Mouse (Mus musculus): ENCODE measurements at regions not wholly inside any gene's neighbourhood (a gene's known extent, or its start where the extent isn't known, plus 50 kb on each side); places are given as distances from the start of the nearest gene placed in this dataset.

DNA sequence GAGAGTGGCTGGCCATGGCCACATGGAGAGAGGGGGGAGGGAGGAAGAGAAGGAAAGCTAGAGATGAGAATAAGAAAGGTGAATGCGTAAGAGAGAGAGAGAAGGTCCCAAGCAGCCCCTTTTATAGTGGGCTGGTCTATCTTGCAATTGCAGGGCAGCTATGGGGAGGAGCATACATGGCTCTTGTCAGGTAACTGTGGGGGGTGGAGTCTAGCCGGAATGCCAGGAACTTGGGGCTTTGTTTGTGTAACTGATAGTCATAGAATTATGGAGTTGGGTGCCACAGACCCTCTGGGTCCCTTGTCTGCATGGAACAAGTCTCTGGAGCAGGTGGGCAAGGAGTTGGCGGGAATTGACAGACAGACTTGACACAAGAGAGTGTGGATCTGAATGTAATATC lies 2151.8 kb downstream of the 4930444P10Rik start:
- DNase-seq (ENCODE audit: low spot score): no peak

- no peak for DNase-seq (ENCODE audit: low spot score)
Measured at GRCm38 (mm10) chr1:13938344-13938743, 2154.8 kb downstream of the 4930444P10Rik start.

DNA sequence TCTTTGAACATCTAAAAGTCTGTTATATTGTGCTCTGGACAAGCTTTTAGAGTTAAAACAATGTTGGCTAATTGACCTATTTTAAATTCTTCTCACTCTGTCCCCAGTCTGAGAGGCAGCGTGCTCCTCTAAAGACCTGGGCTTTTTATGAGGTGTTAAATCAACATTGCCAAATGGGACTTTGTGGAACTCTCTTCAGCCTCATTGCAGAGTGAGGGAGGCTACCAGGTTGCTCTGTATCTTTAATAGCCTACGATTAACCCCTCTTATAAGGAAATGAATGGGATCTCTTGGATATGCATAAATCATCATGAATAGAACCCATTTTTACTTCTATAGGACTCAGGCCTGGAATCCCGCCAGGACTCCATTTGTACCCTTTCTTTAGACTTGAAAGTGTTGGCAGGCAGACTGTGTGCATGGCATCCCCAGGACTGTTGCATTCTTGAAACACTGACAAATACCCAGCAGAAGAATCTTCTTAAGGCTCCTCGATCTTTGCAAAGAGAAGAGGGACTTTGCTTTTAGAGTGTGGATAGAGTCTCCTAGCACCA lies 2157.1 kb downstream of the 4930444P10Rik start:
- no peak for DNase-seq (ENCODE audit: low spot score)

DNA sequence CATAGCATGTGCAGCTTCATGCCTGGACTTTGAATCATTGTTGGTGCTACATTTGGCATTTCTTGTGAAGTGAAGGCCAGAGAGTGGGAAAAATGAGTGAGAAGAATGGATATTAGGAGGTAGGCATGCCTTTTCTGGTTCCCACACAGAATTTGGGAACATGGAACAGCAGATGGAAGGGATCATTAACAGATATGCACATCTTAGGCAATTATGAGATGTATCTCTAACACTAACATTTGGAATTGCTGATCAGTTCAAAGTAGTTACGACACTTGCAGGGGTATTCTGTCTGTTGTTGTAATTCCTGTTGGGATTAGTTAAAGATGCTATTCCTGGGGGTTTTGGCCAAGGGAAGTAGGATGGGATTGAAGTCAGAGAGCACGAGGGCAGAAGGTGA lies 2164.4 kb downstream of the 4930444P10Rik start:
- DNase-seq (ENCODE audit: low spot score): no peak

DNA sequence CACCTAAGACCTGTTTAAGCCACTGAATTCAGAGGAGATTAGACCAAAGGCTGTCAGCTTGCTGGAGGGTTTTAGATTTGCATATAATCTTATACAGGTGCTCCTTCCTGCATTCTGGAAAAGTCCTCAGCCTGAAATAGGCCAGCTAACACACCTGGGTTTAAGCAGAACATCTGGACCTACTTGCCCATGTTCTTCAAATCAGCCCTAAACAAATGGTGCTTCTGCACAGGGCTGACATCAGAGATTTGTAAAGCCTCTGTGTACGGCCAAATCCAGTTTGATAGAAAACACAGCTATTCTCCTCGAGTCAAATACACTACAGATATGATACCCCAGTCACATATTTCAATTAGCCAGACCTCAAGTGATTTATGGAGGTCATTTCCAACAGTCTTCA lies 2165.2 kb downstream of the 4930444P10Rik start:
- no peak for DNase-seq (ENCODE audit: low spot score)

- DNase-seq (ENCODE audit: low spot score): no peak
Measured at GRCm38 (mm10) chr1:13925994-13926393, 2167.1 kb downstream of the 4930444P10Rik start.

DNA sequence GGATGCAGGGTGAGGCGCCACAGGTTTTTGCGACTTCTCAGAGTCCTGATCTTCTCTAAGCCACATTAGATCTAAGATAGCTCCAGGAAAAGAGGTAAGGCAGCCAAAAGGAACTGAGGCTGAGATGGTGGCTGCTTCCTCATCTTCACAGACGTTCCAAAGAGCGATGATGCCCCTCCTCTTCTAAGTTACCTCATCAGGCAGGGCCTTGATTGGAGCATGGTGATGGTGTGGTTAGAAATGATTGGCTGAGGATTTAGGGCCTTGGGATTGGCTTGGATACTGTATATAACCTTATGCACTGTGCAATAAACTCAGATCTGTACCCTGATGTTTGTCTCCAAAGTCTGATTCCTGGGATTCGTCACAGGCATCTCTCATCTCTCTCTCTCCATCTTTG lies 2177.9 kb downstream of the 4930444P10Rik start:
- no peak for DNase-seq (ENCODE audit: low spot score)

DNA sequence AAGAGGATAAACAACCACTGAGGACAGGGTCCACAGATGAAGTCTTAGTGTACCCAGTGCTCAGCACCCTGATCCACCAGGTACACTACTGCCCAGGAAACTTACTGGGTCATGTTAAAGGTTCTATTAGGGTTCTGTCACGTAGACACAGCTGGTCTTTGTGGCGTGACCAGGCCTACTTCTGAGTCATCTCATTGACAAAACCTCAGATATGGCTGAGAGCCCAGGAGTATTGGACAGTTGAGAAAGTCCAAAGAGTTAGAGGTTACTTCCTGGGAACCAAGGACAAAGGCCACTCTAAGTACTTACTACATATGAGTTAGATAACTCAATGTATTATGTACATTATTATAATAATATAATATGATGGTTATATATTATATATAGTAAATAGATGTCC lies 2214.0 kb downstream of the 4930444P10Rik start:
- DNase-seq (ENCODE audit: low spot score): no peak

- DNase-seq (ENCODE audit: low spot score): no peak
Measured at GRCm38 (mm10) chr1:13873925-13874324, 2219.2 kb downstream of the 4930444P10Rik start.

DNA sequence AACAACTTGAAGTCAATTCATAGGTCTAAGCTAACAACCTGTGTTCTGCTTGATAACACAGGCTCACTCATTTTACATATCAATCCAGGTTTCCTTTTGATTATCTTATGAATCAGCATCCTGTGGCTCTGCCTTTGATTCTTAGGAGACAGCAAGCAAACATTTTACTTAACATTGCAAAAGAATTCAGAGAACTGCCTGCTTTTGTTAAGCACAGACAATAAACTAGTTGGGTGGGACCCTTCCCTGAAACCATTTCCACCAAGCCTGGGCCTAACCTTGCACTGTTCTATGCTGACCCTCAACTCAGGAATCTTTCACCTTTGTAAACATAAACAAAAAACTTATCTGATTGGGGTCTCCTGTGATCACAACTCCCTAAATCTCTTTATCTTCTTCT lies 2220.6 kb downstream of the 4930444P10Rik start:
- no peak for DNase-seq (ENCODE audit: low spot score)

GRCm38 (mm10) chr1:13870631-13871286 lies 2222.4 kb downstream of the 4930444P10Rik start:
- DNase-seq (ENCODE audit: low spot score): no peak

- DNase-seq (ENCODE audit: low spot score): no peak
Measured at GRCm38 (mm10) chr1:13865713-13866112, 2227.4 kb downstream of the 4930444P10Rik start.

GRCm38 (mm10) chr1:13863712-13864111 lies 2229.4 kb downstream of the 4930444P10Rik start:
- no peak for DNase-seq (ENCODE audit: low spot score)

DNA sequence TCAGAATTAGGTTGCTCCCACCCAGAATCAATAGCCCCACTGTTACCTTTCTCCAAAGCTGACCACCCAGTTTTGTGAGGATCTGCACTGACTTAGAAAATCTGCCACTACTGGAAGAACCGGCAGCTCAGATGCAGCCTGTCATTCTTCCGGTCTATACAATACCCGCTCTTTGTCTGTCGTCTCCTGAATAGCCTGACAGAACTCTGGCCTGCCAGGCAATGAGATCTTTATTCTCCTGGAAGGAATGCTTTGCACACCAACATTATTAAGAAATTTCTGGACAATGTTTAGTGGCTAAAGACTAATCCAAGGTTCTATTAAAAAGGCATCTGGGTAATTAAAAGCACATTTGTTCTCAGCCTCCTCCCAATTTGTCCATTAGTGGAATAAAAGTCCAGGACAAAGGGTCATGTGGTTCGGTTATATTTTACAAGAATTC lies 2232.0 kb downstream of the 4930444P10Rik start:
- no peak for DNase-seq (ENCODE audit: low spot score)

- no peak for DNase-seq (ENCODE audit: low spot score)
Measured at GRCm38 (mm10) chr1:13860469-13860868, 2232.7 kb downstream of the 4930444P10Rik start.

DNA sequence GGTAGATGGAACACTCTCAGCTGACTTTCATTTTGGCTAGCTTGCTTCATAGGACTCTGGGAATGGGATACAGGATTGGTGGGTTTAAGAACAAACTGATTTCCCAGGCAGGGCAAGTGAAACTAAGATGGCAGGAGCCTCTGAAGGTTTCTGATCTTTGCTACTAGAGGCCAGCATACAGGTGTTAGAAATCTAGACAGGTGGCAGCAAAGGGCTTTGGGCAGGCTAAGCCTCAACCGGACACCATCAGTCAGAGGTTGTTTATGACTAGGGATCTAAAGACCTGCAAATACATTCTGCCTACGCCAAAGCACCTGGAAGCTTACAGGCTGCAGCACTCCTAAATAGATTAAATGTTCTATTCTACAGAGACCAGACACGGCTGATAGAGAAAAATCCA lies 2233.4 kb downstream of the 4930444P10Rik start:
- no peak for DNase-seq (ENCODE audit: low spot score)

DNA sequence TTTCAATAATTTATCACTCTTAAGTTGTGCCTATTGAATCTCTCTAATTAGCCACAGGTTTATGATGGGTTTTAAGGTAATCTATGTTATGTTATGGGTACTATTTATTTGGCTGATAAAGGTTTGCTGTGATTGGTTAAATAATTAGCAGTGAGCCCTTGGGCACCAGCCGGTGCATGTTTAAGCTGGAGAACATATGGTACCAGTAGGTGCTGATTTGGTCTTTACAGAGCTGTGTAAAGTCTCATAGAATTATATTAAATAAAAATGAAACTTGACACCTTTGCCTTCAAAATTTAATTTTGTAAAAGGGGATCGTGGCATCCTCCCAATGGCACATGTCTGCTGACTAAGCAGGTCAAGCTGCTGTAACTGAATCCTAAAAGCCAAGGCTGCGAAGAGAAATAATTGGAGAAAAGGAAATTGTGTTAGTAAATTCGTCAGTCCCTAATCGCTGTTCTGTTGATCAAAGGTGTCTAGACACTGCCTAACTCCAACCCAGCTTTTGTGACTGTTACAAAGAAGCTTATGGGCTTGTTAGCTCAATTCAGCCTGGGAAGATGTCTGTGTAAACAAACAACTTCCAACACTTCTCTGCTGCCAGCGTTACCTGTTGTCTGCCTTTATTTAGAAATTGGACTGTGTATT lies 2234.6 kb downstream of the 4930444P10Rik start:
- DNase-seq (ENCODE audit: low spot score): no peak

DNA sequence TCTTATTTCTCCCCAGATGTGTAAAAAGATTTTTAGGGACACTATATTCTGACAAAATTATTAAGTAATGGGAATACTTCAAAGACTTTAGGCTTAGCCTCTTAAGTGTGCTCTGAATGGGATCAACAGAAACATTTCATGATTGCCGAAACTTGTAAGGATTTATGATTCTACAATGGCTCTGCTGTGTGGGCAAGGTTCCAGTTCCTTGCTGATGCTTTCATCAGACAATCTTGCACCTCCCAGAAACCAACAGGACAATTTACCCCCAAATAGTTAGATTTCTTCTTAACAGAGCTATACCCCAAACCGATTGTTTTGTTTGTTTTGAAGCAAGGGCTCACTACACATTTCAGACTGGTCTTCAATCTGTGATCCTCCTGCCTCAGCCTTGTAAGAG lies 2236.1 kb downstream of the 4930444P10Rik start:
- no peak for DNase-seq (ENCODE audit: low spot score)

DNA sequence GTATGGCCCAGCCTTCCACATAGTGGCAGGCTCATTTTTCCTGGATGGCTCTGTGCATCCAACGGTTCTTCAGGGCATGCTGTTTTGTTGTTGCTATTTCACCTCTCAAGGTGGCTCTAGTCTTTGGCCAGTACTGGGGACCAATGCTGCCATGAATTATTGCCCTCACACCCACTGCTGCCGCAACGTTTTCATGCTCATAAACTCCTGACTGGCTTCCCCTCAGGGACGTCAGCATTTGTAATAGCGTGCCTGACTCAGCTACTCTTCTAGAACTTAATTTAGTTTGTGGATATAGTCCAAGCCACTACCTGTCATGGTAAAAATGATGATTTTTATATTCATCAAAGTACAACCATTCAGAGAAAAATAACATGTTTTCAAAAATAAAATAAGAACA lies 2242.0 kb downstream of the 4930444P10Rik start:
- no peak for DNase-seq (ENCODE audit: low spot score)

- no peak for DNase-seq (ENCODE audit: low spot score)
Measured at GRCm38 (mm10) chr1:13849071-13849470, 2244.1 kb downstream of the 4930444P10Rik start.

- DNase-seq (ENCODE audit: low spot score): no peak
Measured at GRCm38 (mm10) chr1:13846336-13846865, 2246.7 kb downstream of the 4930444P10Rik start.

DNA sequence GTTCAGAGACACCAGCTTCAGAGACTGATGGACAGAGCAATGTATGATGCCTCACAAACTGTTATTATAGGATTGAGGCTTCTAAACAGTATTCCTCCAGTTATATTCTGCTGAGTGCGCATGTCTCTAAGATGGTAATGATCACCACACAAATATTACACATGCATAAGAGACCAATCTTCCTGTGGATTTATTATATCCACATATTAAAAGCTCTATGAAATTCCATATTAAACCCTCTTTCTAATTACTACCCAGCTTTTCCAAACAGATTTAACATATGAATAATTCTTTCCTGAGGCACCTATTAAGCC lies 2252.9 kb downstream of the 4930444P10Rik start:
- DNase-seq (ENCODE audit: low spot score): no peak

- no peak for DNase-seq (ENCODE audit: low spot score)
Measured at GRCm38 (mm10) chr1:13839619-13840308, 2253.4 kb downstream of the 4930444P10Rik start.

All from urinary bladder, postnatal 10 days (tissue).